Mouse (Mus musculus) telencephalon, adult 2 months (tissue): ENCODE results near the gene Gpr85.

Source experiments
- DNase-seq: peaks from one replicate; pipeline ENCODE4 v3.0.0-alpha.2; 2011; ENCODE audit warnings: low read depth, low spot score

The Gpr85 gene

DNA sequence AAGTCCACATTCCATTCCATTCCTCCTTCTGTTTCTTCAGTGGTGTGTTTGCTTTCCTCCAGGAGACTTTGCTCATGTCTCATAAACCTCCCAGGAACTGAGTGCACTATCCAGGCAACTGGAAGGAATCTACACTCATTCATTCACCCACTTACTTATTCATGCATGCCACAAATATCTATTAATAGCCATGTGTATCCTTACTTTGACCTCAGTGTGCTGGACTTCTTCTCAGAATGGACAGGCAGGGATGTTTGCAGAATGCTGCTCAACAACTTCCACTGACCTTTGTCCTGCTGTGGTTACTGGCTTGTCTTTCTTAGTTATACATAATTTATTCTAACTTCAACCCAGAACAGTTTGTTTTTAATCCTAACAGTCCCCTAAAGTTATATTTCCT, 23.1 kb downstream of the Gpr85 start:
- DNase-seq, result no peak

GRCm38 (mm10) chr6:13812157-13812556, 27.6 kb downstream of the Gpr85 start:
- no peak for DNase-seq

- DNase-seq, result no peak
Measured at GRCm38 (mm10) chr6:13800071-13800470, 39.7 kb downstream of the Gpr85 start.

- no peak for DNase-seq
Measured at GRCm38 (mm10) chr6:13797389-13797788, 42.4 kb downstream of the Gpr85 start.
